Mouse (Mus musculus) cortical plate, adult 2 months (tissue): Measurements from ENCODE around the gene Stk24.

Experiments
- CTCF ChIP-seq: fragments of 200-500 bp; IDR thresholded peaks from 2 replicates; pipeline ENCODE4 v1.5.1; 2011; ENCODE audit warnings: mild to moderate bottlenecking, control low read depth, low read length; ENCODE audit not compliant: insufficient read depth; ENCODE audit errors: extremely low read depth
- POLR2A ChIP-seq: fragments of 200-500 bp; IDR thresholded peaks from 2 replicates; pipeline ENCODE4 v1.6.1; 2011; ENCODE audit warnings: mild to moderate bottlenecking, low read length, control low read depth; ENCODE audit not compliant: insufficient read depth; ENCODE audit errors: extremely low read depth

- TF ChIP-seq POLR2A (no peak), CTCF (no peak)
Measured at GRCm38 (mm10) chr14:121311083-121311482, 68.7 kb downstream of the Stk24 start.
